Mouse (Mus musculus) G1E (cell line): ENCODE results near the gene Ptprh. TPM values are rescaled to one million over a fixed set of nuclear protein-coding genes. Genes with fewer than 3 reads are reported as not detected.
"Not testable (repeated sequence)": the region's sequence is repeated elsewhere in the genome, so short reads cannot be mapped to it uniquely, and the experiment has no call there.

Experiments
- ATAC-seq: 2 replicates; pipeline ENCODE4 v1.8.0; 2016; ENCODE audit warnings: mild to moderate bottlenecking; ENCODE audit not compliant: insufficient number of reproducible peaks, poor library complexity, low FRiP score, severe bottlenecking; ENCODE audit errors: extremely low read depth
- DNase-seq: peaks from one replicate; pipeline ENCODE4 v3.0.0; 2012; ENCODE audit warnings: low spot score
- H3K27me3 ChIP-seq: 2 replicates; pipeline ENCODE4 v1.6.1; 2012; ENCODE audit warnings: mild to moderate bottlenecking, low read length, inconsistent platforms; ENCODE audit not compliant: insufficient read depth
- H3K36me3 ChIP-seq: replicated peaks from 2 replicates; pipeline ENCODE3; 2012; ENCODE audit warnings: mild to moderate bottlenecking, inconsistent platforms
- H3K4me1 ChIP-seq: 2 replicates; pipeline ENCODE4 v1.6.1; 2012; ENCODE audit warnings: low read depth, low read length, inconsistent platforms, mixed read lengths; ENCODE audit not compliant: insufficient read depth
- H3K4me3 ChIP-seq: 2 replicates; pipeline ENCODE4 v1.5.1; 2012; ENCODE audit warnings: low read depth, mild to moderate bottlenecking, inconsistent platforms, low read length, moderate library complexity, mixed read lengths
- H3K9me3 ChIP-seq: replicated peaks from 2 replicates; pipeline ENCODE4 v1.6.1; 2012; ENCODE audit warnings: inconsistent platforms
- CTCF ChIP-seq: IDR thresholded peaks from 2 replicates; pipeline ENCODE4 v1.5.1; 2012; ENCODE audit warnings: low read depth, low read length, inconsistent platforms, mixed read lengths
- GATA1 ChIP-seq: IDR thresholded peaks from 2 replicates; pipeline ENCODE4 v1.6.1; 2012; ENCODE audit warnings: borderline replicate concordance, low read length, inconsistent platforms, mixed read lengths
- GATA2 ChIP-seq: IDR thresholded peaks from 2 replicates; pipeline ENCODE4 v1.6.1; 2012; ENCODE audit warnings: low read depth, low read length, inconsistent platforms, borderline replicate concordance
- POLR2AphosphoS5 ChIP-seq: IDR thresholded peaks from 2 replicates; pipeline ENCODE4 v1.6.1; 2012; ENCODE audit warnings: low read depth, low read length, inconsistent platforms; ENCODE audit not compliant: insufficient replicate concordance
- TAL1 ChIP-seq: conservative IDR thresholded peaks from 2 replicates; pipeline ENCODE4 v1.6.1; 2012; ENCODE audit warnings: low read depth, low read length, inconsistent platforms, mixed read lengths
- polyA plus RNA-seq: library from polyadenylated mRNA; stranded (reverse); fragments of >175 nt; gene quantifications from 2 replicates; pipeline ENCODE4 v1.2.3, GENCODE M21; 2012
- total RNA-seq, 2 experiments: library from RNA; stranded (forward) in 1 of 2; stranded (reverse) in 1 of 2; fragments of 200-1000 nt in 1 of 2; fragments of >200 nt in 1 of 2; fragmentation: Nextera tagmentation in 1 of 2; gene quantifications; 2 replicates each; pipeline ENCODE4 v1.2.3; 2014 to 2017

Ptprh gene
- total and polyA plus RNA-seq, 3 experiments, result 0.05 TPM; not detected in 2

GRCm38 (mm10) chr7:4542013-4542412 is 61.8 kb downstream of the Ptprh start:
- ATAC-seq (no peak), DNase-seq (no peak)
- Histone ChIP-seq H3K36me3 (no peaks in the 10 kb centered on the region), H3K4me3 (no peak overlapping the region), H3K4me1 (peaks cover under 1% of the 10 kb centered on the region; the same call in 1 of the 2 replicates), H3K27me3 (peaks cover 11% of the 10 kb centered on the region; the same call in 1 of the 2 replicates), H3K9me3 (no peaks in the 10 kb centered on the region)
- TF ChIP-seq TAL1, result no peak
- TF ChIP-seq GATA2, result no peak
- no peak for TF ChIP-seq POLR2AphosphoS5
- TF ChIP-seq GATA1, result no peak
- no peak for TF ChIP-seq CTCF

GRCm38 (mm10) chr7:4541344-4541743 is 62.5 kb downstream of the Ptprh start:
- Histone ChIP-seq H3K27me3 (peaks cover 5% of the 10 kb centered on the region; the same call in 1 of the 2 replicates), H3K36me3 (no peaks in the 10 kb centered on the region), H3K4me3 (no peak overlapping the region), H3K9me3 (no peaks in the 10 kb centered on the region), H3K4me1 (no peaks in the 10 kb centered on the region)
- no peak for ATAC-seq
- DNase-seq, result no peak
- no peak for TF ChIP-seq TAL1
- no peak for TF ChIP-seq GATA1
- TF ChIP-seq CTCF, result no peak
- no peak for TF ChIP-seq GATA2
- no peak for TF ChIP-seq POLR2AphosphoS5

GRCm38 (mm10) chr7:4539019-4539418 is 64.8 kb downstream of the Ptprh start:
- TF ChIP-seq POLR2AphosphoS5, result no peak
- TF ChIP-seq GATA2, result no peak
- no peak for TF ChIP-seq CTCF
- no peak for TF ChIP-seq TAL1
- TF ChIP-seq GATA1, result no peak
- DNase-seq (no peak), ATAC-seq (no peak)
- Histone ChIP-seq H3K4me3 (no peak overlapping the region), H3K27me3 (peaks cover 11% of the 10 kb centered on the region; the same call in 1 of the 2 replicates), H3K36me3 (no peaks in the 10 kb centered on the region), H3K4me1 (no peaks in the 10 kb centered on the region), H3K9me3 (no peaks in the 10 kb centered on the region)

GRCm38 (mm10) chr7:4537181-4537580 is 66.7 kb downstream of the Ptprh start:
- Histone ChIP-seq H3K4me1 (no peaks in the 10 kb centered on the region), H3K27me3 (peaks cover 17% of the 10 kb centered on the region), H3K36me3 (no peaks in the 10 kb centered on the region), H3K9me3 (no peaks in the 10 kb centered on the region), H3K4me3 (no peak overlapping the region)
- ATAC-seq (no peak), DNase-seq (no peak)
- TF ChIP-seq CTCF (no peak), GATA1 (no peak), TAL1 (no peak), GATA2 (no peak), POLR2AphosphoS5 (no peak)

- DNase-seq, result no peak
- no peaks in the 10 kb centered on the region for H3K4me1 ChIP-seq
- TF ChIP-seq POLR2AphosphoS5, result no peak
- H3K36me3 ChIP-seq, result no peaks in the 10 kb centered on the region
- ATAC-seq, result no peak
- H3K9me3 ChIP-seq, result no peaks in the 10 kb centered on the region
- no peak overlapping the region for H3K4me3 ChIP-seq
- H3K27me3 ChIP-seq, result peaks cover 24% of the 10 kb centered on the region
Observed at GRCm38 (mm10) chr7:4536369-4536768, 67.5 kb downstream of the Ptprh start.

GRCm38 (mm10) chr7:4532005-4532729 is 71.7 kb downstream of the Ptprh start, which contains the start of gene Dnaaf3:
Dnaaf3 (minus strand) TSS chr7:4532453.
- Histone ChIP-seq H3K4me3 (no peak within 1 kb of the TSS), H3K27me3 (peaks cover 24% of the 10 kb centered on the region), H3K9me3 (no peaks in the 10 kb centered on the region), H3K36me3 (no peaks in the 10 kb centered on the region), H3K4me1 (no peaks in the 10 kb centered on the region)
- ATAC-seq, result no peak
- TF ChIP-seq CTCF (no peak), TAL1 (no peak), GATA2 (no peak), POLR2AphosphoS5 (no peak), GATA1 (no peak)
- DNase-seq, result no peak

GRCm38 (mm10) chr7:4530166-4530565 is 73.7 kb downstream of the Ptprh start:
- not testable (repeated sequence) for DNase-seq, ATAC-seq, H3K36me3 ChIP-seq, H3K9me3 ChIP-seq, H3K4me1 ChIP-seq, H3K4me3 ChIP-seq
- peaks cover 24% of the 10 kb centered on the region for H3K27me3 ChIP-seq
